Mouse (Mus musculus): ENCODE measurements around the gene Adgrg4. TPM values are rescaled to one million over a fixed set of nuclear protein-coding genes. Genes with fewer than 3 reads are reported as not detected.

Adgrg4 gene
- not detected in 2 replicates for polyA plus RNA-seq (2014; fragmentation: Nextera tagmentation; extraction: Ambion mirVana)

- Histone ChIP-seq H3K27me3 (ENCODE audit: control insufficient read depth, insufficient read depth, low read length) (no peaks in the 10 kb centered on the region), H3K9ac (ENCODE audit: low read length) (no peak within 1 kb of the TSS), H3K4me1 (ENCODE audit: control insufficient read depth, insufficient read depth, low read length) (no peaks in the 10 kb centered on the region), H3K4me3 (ENCODE audit: low read depth, low read length) (no peak within 1 kb of the TSS), H3K27ac (replicated peaks; ENCODE audit: low read depth, low read length) (no peak within 1 kb of the TSS), H3K4me2 (ENCODE audit: low read depth, severe bottlenecking) (no peak within 1 kb of the TSS), H3K9me3 (ENCODE audit: control insufficient read depth, low read length) (no peaks in the 10 kb centered on the region), H3K36me3 (ENCODE audit: control insufficient read depth, insufficient read depth, low read length) (no peaks in the 10 kb centered on the region)
- ATAC-seq (ENCODE audit: insufficient number of reproducible peaks, low FRiP score, low TSS enrichment, low read depth) (no peak), DNase-seq (ENCODE audit: low spot score) (no peak)
- 74% methylated on average over 2 of the region's 2 CpGs for WGBS
These were observed at the start of gene Adgrg4 for GRCm38 (mm10) chrX:56869863-56870262. Gene Adgrg4 (plus strand): TSS chrX:56870163.

- ATAC-seq (ENCODE audit: insufficient number of reproducible peaks, low FRiP score, low TSS enrichment, low read depth): peak; percentile 65; the same call in 1 of the 2 replicates
- H3K27ac ChIP-seq (replicated peaks; ENCODE audit: low read depth, low read length): no peak within 1 kb of the TSS
- peak; percentile 40 for DNase-seq (ENCODE audit: low spot score)
- H3K27me3 ChIP-seq (ENCODE audit: control insufficient read depth, insufficient read depth, low read length): no peaks in the 10 kb centered on the region
- 18% methylated on average over 35 of the region's 35 CpGs for WGBS
- peak within 1 kb of the TSS; percentile 40 for H3K9ac ChIP-seq (ENCODE audit: low read length)
- H3K4me3 ChIP-seq (ENCODE audit: low read depth, low read length): peak within 1 kb of the TSS; percentile 35
- H3K4me1 ChIP-seq (ENCODE audit: control insufficient read depth, insufficient read depth, low read length): no peaks in the 10 kb centered on the region
- H3K4me2 ChIP-seq (ENCODE audit: low read depth, severe bottlenecking): peak within 1 kb of the TSS; percentile 43
- H3K9me3 ChIP-seq (ENCODE audit: control insufficient read depth, low read length): no peaks in the 10 kb centered on the region
- H3K36me3 ChIP-seq (ENCODE audit: control insufficient read depth, insufficient read depth, low read length): no peaks in the 10 kb centered on the region
These were observed 48.0 kb upstream of the Adgrg4 start, which contains the start of gene Map7d3 for GRCm38 (mm10) chrX:56821765-56822603. Gene Map7d3 (minus strand): TSS chrX:56822326.

- Histone ChIP-seq H3K9ac (ENCODE audit: low read length) (no peak overlapping the region), H3K27ac (replicated peaks; ENCODE audit: low read depth, low read length) (no peak overlapping the region), H3K4me3 (ENCODE audit: low read depth, low read length) (no peak overlapping the region), H3K9me3 (ENCODE audit: control insufficient read depth, low read length) (no peaks in the 10 kb centered on the region), H3K36me3 (ENCODE audit: control insufficient read depth, insufficient read depth, low read length) (no peaks in the 10 kb centered on the region), H3K4me1 (ENCODE audit: control insufficient read depth, insufficient read depth, low read length) (no peaks in the 10 kb centered on the region), H3K27me3 (ENCODE audit: control insufficient read depth, insufficient read depth, low read length) (no peaks in the 10 kb centered on the region), H3K4me2 (ENCODE audit: low read depth, severe bottlenecking) (no peak overlapping the region)
- ATAC-seq (ENCODE audit: insufficient number of reproducible peaks, low FRiP score, low TSS enrichment, low read depth) (no peak), DNase-seq (ENCODE audit: low spot score) (no peak)
- 76% methylated on average over 6 of the region's 6 CpGs for WGBS
These were observed 42.5 kb upstream of the Adgrg4 start for GRCm38 (mm10) chrX:56827492-56827891.

- Histone ChIP-seq H3K9ac (ENCODE audit: low read length) (no peak overlapping the region), H3K36me3 (ENCODE audit: control insufficient read depth, insufficient read depth, low read length) (no peaks in the 10 kb centered on the region), H3K4me2 (ENCODE audit: low read depth, severe bottlenecking) (no peak overlapping the region), H3K4me1 (ENCODE audit: control insufficient read depth, insufficient read depth, low read length) (no peaks in the 10 kb centered on the region), H3K4me3 (ENCODE audit: low read depth, low read length) (no peak overlapping the region), H3K27ac (replicated peaks; ENCODE audit: low read depth, low read length) (no peak overlapping the region), H3K27me3 (ENCODE audit: control insufficient read depth, insufficient read depth, low read length) (no peaks in the 10 kb centered on the region), H3K9me3 (ENCODE audit: control insufficient read depth, low read length) (no peaks in the 10 kb centered on the region)
- DNase-seq (ENCODE audit: low spot score) (no peak), ATAC-seq (ENCODE audit: insufficient number of reproducible peaks, low FRiP score, low TSS enrichment, low read depth) (no peak)
- WGBS: 93% methylated on average over 6 of the region's 6 CpGs
These were observed 34.1 kb upstream of the Adgrg4 start for GRCm38 (mm10) chrX:56835842-56836241.

- Histone ChIP-seq H3K4me1 (ENCODE audit: control insufficient read depth, insufficient read depth, low read length) (no peaks in the 10 kb centered on the region), H3K4me3 (ENCODE audit: low read depth, low read length) (no peak overlapping the region), H3K27me3 (ENCODE audit: control insufficient read depth, insufficient read depth, low read length) (no peaks in the 10 kb centered on the region), H3K4me2 (ENCODE audit: low read depth, severe bottlenecking) (no peak overlapping the region), H3K36me3 (ENCODE audit: control insufficient read depth, insufficient read depth, low read length) (no peaks in the 10 kb centered on the region), H3K9ac (ENCODE audit: low read length) (no peak overlapping the region), H3K9me3 (ENCODE audit: control insufficient read depth, low read length) (no peaks in the 10 kb centered on the region), H3K27ac (replicated peaks; ENCODE audit: low read depth, low read length) (no peak overlapping the region)
- ATAC-seq (ENCODE audit: insufficient number of reproducible peaks, low FRiP score, low TSS enrichment, low read depth) (no peak), DNase-seq (ENCODE audit: low spot score) (peak; percentile 34)
These were observed 30.6 kb upstream of the Adgrg4 start for GRCm38 (mm10) chrX:56839369-56839768.

- H3K4me2 ChIP-seq (ENCODE audit: low read depth, severe bottlenecking): no peak overlapping the region
- ATAC-seq (ENCODE audit: insufficient number of reproducible peaks, low FRiP score, low TSS enrichment, low read depth): no peak
- H3K27ac ChIP-seq (replicated peaks; ENCODE audit: low read depth, low read length): no peak overlapping the region
- WGBS: 77% methylated on average over 5 of the region's 5 CpGs
- no peak overlapping the region for H3K9ac ChIP-seq (ENCODE audit: low read length)
- H3K4me1 ChIP-seq (ENCODE audit: control insufficient read depth, insufficient read depth, low read length): no peaks in the 10 kb centered on the region
- H3K27me3 ChIP-seq (ENCODE audit: control insufficient read depth, insufficient read depth, low read length): no peaks in the 10 kb centered on the region
- H3K9me3 ChIP-seq (ENCODE audit: control insufficient read depth, low read length): no peaks in the 10 kb centered on the region
- no peaks in the 10 kb centered on the region for H3K36me3 ChIP-seq (ENCODE audit: control insufficient read depth, insufficient read depth, low read length)
- H3K4me3 ChIP-seq (ENCODE audit: low read depth, low read length): no peak overlapping the region
- DNase-seq (ENCODE audit: low spot score): no peak
These were observed 28.7 kb upstream of the Adgrg4 start for GRCm38 (mm10) chrX:56841255-56841654.

- Histone ChIP-seq H3K4me3 (ENCODE audit: low read depth, low read length) (no peak overlapping the region), H3K4me2 (ENCODE audit: low read depth, severe bottlenecking) (no peak overlapping the region), H3K9ac (ENCODE audit: low read length) (no peak overlapping the region), H3K9me3 (ENCODE audit: control insufficient read depth, low read length) (no peaks in the 10 kb centered on the region), H3K27me3 (ENCODE audit: control insufficient read depth, insufficient read depth, low read length) (no peaks in the 10 kb centered on the region), H3K4me1 (ENCODE audit: control insufficient read depth, insufficient read depth, low read length) (no peaks in the 10 kb centered on the region), H3K27ac (replicated peaks; ENCODE audit: low read depth, low read length) (no peak overlapping the region), H3K36me3 (ENCODE audit: control insufficient read depth, insufficient read depth, low read length) (no peaks in the 10 kb centered on the region)
- 76% methylated on average over 2 of the region's 2 CpGs for WGBS
- DNase-seq (ENCODE audit: low spot score) (no peak), ATAC-seq (ENCODE audit: insufficient number of reproducible peaks, low FRiP score, low TSS enrichment, low read depth) (no peak)
These were observed 142.9 kb downstream of the Adgrg4 start for GRCm38 (mm10) chrX:57012891-57013290.

GRCm38 (mm10) chrX:57042774-57043173 is 172.8 kb downstream of the Adgrg4 start, which contains the start of gene Brs3:
Gene Brs3 (plus strand): TSS chrX:57043074.
- Histone ChIP-seq H3K4me3 (ENCODE audit: low read depth, low read length) (no peak within 1 kb of the TSS), H3K27me3 (ENCODE audit: control insufficient read depth, insufficient read depth, low read length) (no peaks in the 10 kb centered on the region), H3K4me2 (ENCODE audit: low read depth, severe bottlenecking) (no peak within 1 kb of the TSS), H3K9me3 (ENCODE audit: control insufficient read depth, low read length) (no peaks in the 10 kb centered on the region), H3K36me3 (ENCODE audit: control insufficient read depth, insufficient read depth, low read length) (no peaks in the 10 kb centered on the region), H3K4me1 (ENCODE audit: control insufficient read depth, insufficient read depth, low read length) (no peaks in the 10 kb centered on the region), H3K9ac (ENCODE audit: low read length) (no peak within 1 kb of the TSS), H3K27ac (replicated peaks; ENCODE audit: low read depth, low read length) (no peak within 1 kb of the TSS)
- 80% methylated on average over 5 of the region's 5 CpGs for WGBS
- DNase-seq (ENCODE audit: low spot score): no peak
- no peak for ATAC-seq (ENCODE audit: insufficient number of reproducible peaks, low FRiP score, low TSS enrichment, low read depth)

All from limb, embryonic 11.5 days (tissue).